19 mouse cellular contexts compared by ENCODE assay signal in the genomic region with DNA sequence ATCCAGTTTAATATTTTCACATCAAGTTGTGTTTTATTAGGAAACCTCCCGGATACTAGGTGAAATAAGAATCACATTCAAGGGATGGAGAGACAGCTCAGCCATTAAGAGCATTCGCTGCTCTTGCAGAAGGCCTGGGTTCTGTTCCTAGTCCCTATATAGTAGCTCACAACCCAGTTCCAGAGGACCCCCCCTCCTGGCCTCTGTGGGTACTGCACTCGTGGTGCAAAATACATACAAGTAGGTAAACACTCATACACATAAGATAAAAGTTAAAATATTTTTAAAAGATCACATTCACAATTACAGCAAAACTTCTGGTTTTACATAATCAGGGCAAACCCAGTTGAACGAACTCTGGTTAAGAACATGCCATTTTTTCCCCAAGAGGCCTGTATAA. TPM values are rescaled to one million over a fixed set of nuclear protein-coding genes. Genes with fewer than 3 reads are reported as not detected.
DNase-seq lines count a peak whose midpoint lies in the region; ATAC-seq and TF ChIP-seq lines count a peak whose summit lies in the region.
"Had no signal": no experiment of that assay in that cellular context is flagged by ENCODE, and none has a peak within 500 bp of the region (broad histone marks: within the 10 kb centered on the region; RNA-seq: fewer than 3 reads in every experiment).

No protein-coding gene starts in this region.

- WGBS in liver, postnatal 0 days (ENCODE audit: insufficient replicate concordance), result 80% methylated on average over 4 of the region's 4 CpGs
- WGBS in liver, embryonic 11.5 days, result 87% methylated on average over 4 of the region's 4 CpGs

- no peak for TF ChIP-seq EP300 in liver, postnatal 0 days (IDR thresholded peaks at IDR 0.05; ENCODE audit: low read depth)

- no peaks in the 10 kb centered on the region for H3K36me3 ChIP-seq in liver, postnatal 0 days (replicated peaks; ENCODE audit: insufficient read depth, low read length)
- H3K36me3 ChIP-seq in liver, embryonic 11.5 days (ENCODE audit: control insufficient read depth, insufficient read depth, low read length), result no peaks in the 10 kb centered on the region
- H3K36me3 ChIP-seq: embryonic facial prominence, embryonic 12.5 days; liver, embryonic 13.5 days; midbrain, embryonic 13.5 days; neural tube, embryonic 12.5 days; stomach, embryonic 15.5 days had no signal

- H3K4me3 ChIP-seq in liver, postnatal 0 days (ENCODE audit: low read depth, low read length), result no peak overlapping the region
- H3K4me3 ChIP-seq in liver, embryonic 11.5 days (ENCODE audit: low read depth, low read length), result no peak overlapping the region
- H3K4me3 ChIP-seq: embryonic facial prominence, embryonic 12.5 days; liver, embryonic 13.5 days; midbrain, embryonic 13.5 days; neural tube, embryonic 12.5 days; stomach, embryonic 15.5 days had no signal

- no peak for ATAC-seq in liver, postnatal 0 days
- ATAC-seq in liver, embryonic 11.5 days (replicated peaks; ENCODE audit: low FRiP score), result no peak
- ATAC-seq: midbrain, embryonic 13.5 days had no signal

- no peak overlapping the region for H3K27ac ChIP-seq in liver, postnatal 0 days (ENCODE audit: low read depth)
- no peak overlapping the region for H3K27ac ChIP-seq in liver, embryonic 11.5 days (ENCODE audit: low read depth, low read length)
- H3K27ac ChIP-seq: embryonic facial prominence, embryonic 12.5 days; liver, embryonic 13.5 days; midbrain, embryonic 13.5 days; neural tube, embryonic 12.5 days; stomach, embryonic 15.5 days had no signal

- no peaks in the 10 kb centered on the region for H3K27me3 ChIP-seq in liver, postnatal 0 days (ENCODE audit: insufficient read depth, low read length)
- no peaks in the 10 kb centered on the region for H3K27me3 ChIP-seq in liver, embryonic 11.5 days (replicated peaks; ENCODE audit: control insufficient read depth, insufficient read depth, low read length)
- H3K27me3 ChIP-seq: embryonic facial prominence, embryonic 12.5 days; liver, embryonic 13.5 days; midbrain, embryonic 13.5 days; neural tube, embryonic 12.5 days; stomach, embryonic 15.5 days had no signal

- peak; percentile 27; the same call in 1 of the 2 replicates for TF ChIP-seq CTCF in liver, postnatal 0 days (IDR thresholded peaks at IDR 0.05; ENCODE audit: low read depth)

- no peak overlapping the region for H3K9ac ChIP-seq in liver, postnatal 0 days (replicated peaks)
- no peak overlapping the region for H3K9ac ChIP-seq in liver, embryonic 11.5 days (ENCODE audit: low read depth, low read length)
- H3K9ac ChIP-seq: embryonic facial prominence, embryonic 12.5 days; liver, embryonic 13.5 days; midbrain, embryonic 13.5 days; neural tube, embryonic 12.5 days; stomach, embryonic 15.5 days had no signal

- no peaks in the 10 kb centered on the region for H3K4me1 ChIP-seq in liver, postnatal 0 days (ENCODE audit: insufficient read depth)
- H3K4me1 ChIP-seq in liver, embryonic 11.5 days (replicated peaks; ENCODE audit: control insufficient read depth, insufficient read depth, low read length), result no peaks in the 10 kb centered on the region
- H3K4me1 ChIP-seq: embryonic facial prominence, embryonic 12.5 days; midbrain, embryonic 13.5 days; neural tube, embryonic 12.5 days; stomach, embryonic 15.5 days had no signal

- H3K9me3 ChIP-seq in liver, postnatal 0 days (ENCODE audit: low read length), result no peaks in the 10 kb centered on the region
- H3K9me3 ChIP-seq in liver, embryonic 11.5 days (ENCODE audit: control insufficient read depth, low read length), result no peaks in the 10 kb centered on the region
- H3K9me3 ChIP-seq: embryonic facial prominence, embryonic 12.5 days; liver, embryonic 13.5 days; midbrain, embryonic 13.5 days; neural tube, embryonic 12.5 days; stomach, embryonic 15.5 days had no signal

- no peak overlapping the region for H3K4me2 ChIP-seq in liver, postnatal 0 days (ENCODE audit: low read depth, low read length)
- no peak overlapping the region for H3K4me2 ChIP-seq in liver, embryonic 11.5 days
- H3K4me2 ChIP-seq: embryonic facial prominence, embryonic 12.5 days; liver, embryonic 13.5 days; midbrain, embryonic 13.5 days; neural tube, embryonic 12.5 days; stomach, embryonic 15.5 days had no signal

- peak; percentile 39 for DNase-seq in heart, adult 11 months
- DNase-seq in heart, adult 8-10 months (ENCODE audit: low spot score), result no peak
- no peak for DNase-seq in liver, postnatal 0 days
- DNase-seq in liver, embryonic 11.5 days (ENCODE audit: low spot score), result no peak
- DNase-seq in A20 (ENCODE audit: low read depth, low spot score) (peak; percentile 27), ZHBTc4 (ENCODE audit: low read depth, low spot score) (peak; percentile 55)
- no peak for DNase-seq in urinary bladder, adult 2 months (ENCODE audit: low spot score)
- no peak for DNase-seq in adrenal gland, postnatal 14 days
- DNase-seq: cerebellum, adult 2 months; gastrocnemius, postnatal 36 days; layer of hippocampus, adult 9-11 months; liver, embryonic 13.5 days; lung, postnatal 36 days; right cerebral cortex, postnatal 4 days; thymus, postnatal 4 days had no signal

RNA-seq across cellular contexts. Expression of gene Icos, which starts 15.6 kb away (rescaled TPM):
- under 1 TPM in 3 of 4 experiments, not detected in 1; 0.27 to 0.28 (median 0.28) TPM for total RNA-seq in heart, adult 8-10 months (2022)
- polyA plus RNA-seq in liver, postnatal 0 days (2015; fragmentation: Nextera tagmentation; extraction: Ambion mirVana), result 0.99 and 1.4 TPM in 2 replicates
- polyA plus RNA-seq in liver, embryonic 11.5 days (2014; fragmentation: Nextera tagmentation; extraction: Ambion mirVana), result 0.32 and 0.73 TPM in 2 replicates
- 0.57 and 0.87 TPM in 2 replicates for polyA plus RNA-seq in urinary bladder, adult 2 months (2012; rRNA removed)
- total RNA-seq in adrenal gland, postnatal 14 days (2021), result 0.11 and 1.1 TPM in 2 replicates
- total RNA-seq: gastrocnemius, postnatal 36 days had no signal
- polyA plus RNA-seq: cerebellum, adult 2 months had no signal

Comparison
In these comparisons a context has a peak if more than half of its experiments do, and no peak if none do; other contexts are left out.
1. DNase-seq: peak in heart, adult 11 months (single experiment), A20 (single experiment) and ZHBTc4 (single experiment); none in heart, adult 8-10 months (single experiment), liver, postnatal 0 days (single experiment), liver, embryonic 11.5 days (single experiment), urinary bladder, adult 2 months (single experiment) and adrenal gland, postnatal 14 days (single experiment).